Mouse (Mus musculus) left cerebral cortex, adult 9 months (tissue): ENCODE results near the gene Fgf9.

Experiments
- DNase-seq, 2 experiments: peaks; one replicate each; pipeline ENCODE4 v3.0.0; 2022; ENCODE audit warnings: low spot score in 2 of 2

Gene Fgf9

DNA sequence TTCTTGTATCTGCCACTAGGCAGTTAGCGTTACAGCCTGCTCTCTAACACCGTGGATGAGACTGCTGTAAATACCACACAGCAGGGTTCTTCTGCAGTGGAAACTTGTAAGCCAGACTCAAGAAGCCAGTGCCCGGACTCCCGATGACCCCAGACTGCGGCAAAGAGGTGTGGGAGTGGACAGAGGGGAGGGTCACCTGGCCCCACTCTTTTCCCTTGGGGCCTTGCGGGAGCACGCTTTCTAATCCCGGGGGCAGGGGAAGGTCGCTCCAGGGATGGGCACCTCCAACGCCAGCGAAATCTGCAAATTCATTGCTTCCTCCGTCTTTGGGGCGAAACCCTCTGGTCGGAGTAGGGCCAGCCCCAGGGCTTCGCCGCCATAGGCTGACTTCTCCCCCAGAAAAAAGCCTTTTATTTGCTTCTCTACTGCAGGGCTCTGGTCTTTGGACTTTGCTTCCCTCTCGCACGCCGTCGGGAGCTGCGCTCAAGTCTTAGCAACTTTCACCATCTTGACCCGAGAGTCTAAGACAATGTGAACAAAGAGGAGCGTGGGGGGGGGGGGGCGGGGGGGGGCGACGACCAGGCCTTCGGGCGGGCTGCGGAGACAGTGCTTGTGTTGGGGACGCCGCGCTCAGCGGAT is at the start of gene Fgf9:
Fgf9 (plus strand) TSS at position 67 of the 639 bp plus-strand sequence.
- no peak for DNase-seq

DNA sequence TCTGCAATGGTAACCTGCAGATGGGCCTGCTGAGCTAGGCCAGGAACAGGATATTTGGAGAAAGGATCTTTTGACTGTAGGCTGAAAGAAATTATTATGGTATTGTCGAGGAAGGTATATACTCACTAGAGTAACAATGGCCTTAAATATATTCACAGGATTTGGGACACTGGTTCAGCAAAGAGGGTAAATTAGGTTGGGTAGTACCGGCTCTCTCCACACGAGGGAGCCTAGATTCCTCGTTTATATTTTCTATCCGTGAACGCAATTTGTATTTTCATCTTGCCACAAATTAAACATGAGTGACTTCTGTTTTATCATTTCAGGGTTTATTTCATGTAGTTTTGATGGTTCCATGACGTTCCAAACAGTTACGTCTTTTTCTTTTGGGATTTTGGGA is 35.8 kb upstream of the Fgf9 start:
- DNase-seq: peak in 1 of 2 experiments; percentile 80

DNA sequence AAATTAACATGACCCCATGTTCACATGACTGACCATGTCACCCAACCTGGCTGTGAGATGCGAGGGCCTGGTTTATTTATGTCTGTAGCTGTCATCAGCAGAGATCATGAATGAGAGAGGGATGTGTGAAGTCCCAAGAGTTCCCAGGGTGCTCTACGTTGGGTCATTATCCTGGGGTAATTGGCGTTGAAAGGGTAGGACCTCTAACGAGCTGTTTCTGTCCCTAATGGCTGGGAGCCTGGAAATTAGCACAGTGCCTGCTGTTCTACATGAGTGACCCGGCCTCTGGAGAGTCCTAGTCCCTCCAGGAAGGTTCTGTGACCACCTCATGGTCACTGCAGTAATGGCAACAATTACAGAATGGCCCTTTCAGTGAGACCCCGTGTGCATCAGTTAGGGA is 34.2 kb upstream of the Fgf9 start:
- DNase-seq: no peak

DNA sequence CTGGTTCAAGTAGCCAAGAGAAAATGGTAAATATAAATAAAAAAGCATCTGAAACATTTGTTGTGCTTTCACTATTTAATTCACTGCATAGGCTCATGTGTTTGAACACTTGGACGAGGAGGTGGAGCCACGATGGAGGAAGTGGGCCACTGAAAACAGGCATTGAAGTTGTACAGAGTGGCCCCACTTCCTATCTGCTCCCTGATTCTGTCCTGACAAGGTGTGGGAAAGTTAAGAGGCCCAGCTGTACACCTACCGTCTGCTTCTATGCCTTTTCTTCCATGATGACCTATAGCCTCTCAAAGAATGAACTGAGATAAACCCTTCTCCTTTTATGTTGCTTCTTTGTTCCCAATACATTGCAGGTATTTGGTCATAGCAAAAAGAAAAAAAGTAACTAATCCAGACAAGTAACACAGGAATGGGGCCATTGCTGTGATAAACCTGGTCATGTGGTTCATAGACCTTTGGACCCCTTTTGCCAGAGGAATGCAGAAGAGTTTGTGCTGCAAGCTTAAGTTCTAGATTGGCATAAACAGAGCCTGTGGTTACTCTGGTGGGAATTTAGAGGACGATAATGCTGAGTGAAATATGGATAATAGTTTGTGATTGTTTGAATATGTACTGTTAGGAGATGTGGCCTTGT is 23.6 kb upstream of the Fgf9 start:
- DNase-seq: no peak

DNA sequence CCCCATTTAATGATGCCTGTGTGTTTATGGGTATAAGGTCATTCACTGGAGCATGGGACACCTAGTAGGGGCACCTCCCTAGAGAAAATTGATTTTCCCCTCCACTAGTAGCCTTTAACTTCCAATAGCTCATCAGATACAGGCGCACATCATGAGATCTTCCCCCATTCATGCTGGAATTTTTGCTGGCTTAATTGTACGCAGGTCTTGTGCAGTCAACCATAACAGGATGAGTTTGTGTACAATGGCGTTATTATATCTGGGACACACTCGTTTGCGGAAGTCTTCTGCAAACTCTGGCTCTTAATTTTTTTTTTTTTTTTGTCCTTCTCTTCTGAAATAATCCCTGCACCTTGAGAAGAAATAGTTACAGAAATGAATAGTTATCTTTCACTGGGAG is 19.7 kb upstream of the Fgf9 start:
- no peak for DNase-seq

DNA sequence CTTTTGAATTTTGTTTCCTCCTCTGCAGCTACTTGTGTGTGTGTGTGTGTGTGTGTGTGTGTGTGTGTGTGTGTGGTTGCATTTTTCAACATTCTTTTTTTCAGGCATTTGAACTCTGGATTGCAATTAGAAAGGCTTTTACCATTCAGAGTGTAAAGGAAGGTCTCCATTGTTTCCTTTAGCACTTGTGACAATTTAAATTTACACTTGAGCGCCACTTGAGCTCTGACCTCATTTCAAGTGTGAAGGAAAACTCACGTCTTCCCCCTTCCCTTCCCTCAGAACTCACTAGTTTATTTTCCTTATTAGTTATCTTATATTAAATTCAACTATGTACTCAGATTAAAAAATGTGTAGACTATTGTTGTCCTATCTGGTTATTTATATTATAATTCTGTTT is 2.8 kb upstream of the Fgf9 start:
- DNase-seq: no peak

DNA sequence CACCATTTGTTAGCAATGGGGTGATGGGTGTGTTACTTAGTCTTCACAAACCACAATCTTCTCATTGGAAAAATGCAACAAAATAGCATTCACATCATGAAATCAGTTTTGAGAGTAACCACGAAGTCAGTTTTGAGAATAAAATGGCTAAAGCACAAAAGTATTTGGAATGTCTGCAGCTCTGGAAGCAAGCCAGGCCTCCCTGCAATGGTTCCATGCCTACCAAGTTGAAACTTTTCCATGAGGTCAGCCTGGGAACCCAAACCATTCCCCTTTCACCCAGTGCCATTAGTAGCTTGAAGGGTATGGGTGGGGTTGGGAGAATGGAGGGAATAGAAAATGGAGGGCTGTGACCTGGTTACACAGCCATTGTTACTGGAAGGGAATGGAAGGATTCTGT is 1.7 kb upstream of the Fgf9 start:
- no peak for DNase-seq

DNA sequence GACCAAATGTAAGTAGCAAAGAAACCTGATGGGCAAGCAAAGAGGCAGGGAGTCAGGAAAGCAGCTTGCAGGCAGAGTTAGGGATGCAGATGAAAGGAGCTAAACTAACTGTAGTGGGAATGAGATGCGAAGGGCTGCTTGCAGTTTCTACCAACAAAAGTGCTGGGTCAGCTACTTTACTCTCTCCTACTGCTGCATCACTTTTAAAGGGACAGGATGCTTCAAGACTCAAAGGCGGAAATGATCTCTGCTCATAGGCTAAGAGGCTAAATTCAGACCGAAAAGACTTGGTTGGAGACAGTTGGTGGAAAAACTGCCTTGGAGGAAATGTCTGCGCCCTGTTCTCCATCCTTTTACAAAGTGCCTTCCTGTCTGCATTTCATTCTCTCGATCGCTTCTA is 420 bp upstream of the Fgf9 start:
- DNase-seq: no peak

DNA sequence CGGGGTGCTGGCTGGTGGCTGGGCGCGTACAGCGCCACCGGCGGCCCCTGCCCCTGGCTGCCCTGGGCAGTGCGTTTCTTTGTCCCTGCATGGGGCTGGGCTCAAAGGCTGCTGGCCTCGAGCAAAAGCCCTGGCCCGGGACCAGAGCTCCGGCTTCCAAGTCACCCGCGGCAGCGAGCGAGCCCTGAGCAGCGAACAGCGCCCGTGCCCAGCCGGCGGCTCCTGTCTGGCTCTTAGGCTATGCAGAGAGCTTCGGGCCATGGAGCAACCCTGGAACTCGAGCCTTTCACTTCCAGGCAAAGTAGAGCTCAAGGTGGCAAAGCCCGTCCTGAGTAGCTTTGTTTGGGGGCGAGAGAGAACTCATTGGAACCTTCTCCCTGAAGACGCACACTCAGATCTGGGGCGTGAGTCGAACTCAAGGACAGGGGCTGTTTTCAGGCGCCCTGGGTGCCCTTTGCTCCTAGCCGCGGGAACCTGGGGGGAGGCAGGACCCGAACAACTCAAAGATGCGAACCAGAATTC is 834 bp downstream of the Fgf9 start:
- DNase-seq: peak in 1 of 2 experiments; percentile 26

DNA sequence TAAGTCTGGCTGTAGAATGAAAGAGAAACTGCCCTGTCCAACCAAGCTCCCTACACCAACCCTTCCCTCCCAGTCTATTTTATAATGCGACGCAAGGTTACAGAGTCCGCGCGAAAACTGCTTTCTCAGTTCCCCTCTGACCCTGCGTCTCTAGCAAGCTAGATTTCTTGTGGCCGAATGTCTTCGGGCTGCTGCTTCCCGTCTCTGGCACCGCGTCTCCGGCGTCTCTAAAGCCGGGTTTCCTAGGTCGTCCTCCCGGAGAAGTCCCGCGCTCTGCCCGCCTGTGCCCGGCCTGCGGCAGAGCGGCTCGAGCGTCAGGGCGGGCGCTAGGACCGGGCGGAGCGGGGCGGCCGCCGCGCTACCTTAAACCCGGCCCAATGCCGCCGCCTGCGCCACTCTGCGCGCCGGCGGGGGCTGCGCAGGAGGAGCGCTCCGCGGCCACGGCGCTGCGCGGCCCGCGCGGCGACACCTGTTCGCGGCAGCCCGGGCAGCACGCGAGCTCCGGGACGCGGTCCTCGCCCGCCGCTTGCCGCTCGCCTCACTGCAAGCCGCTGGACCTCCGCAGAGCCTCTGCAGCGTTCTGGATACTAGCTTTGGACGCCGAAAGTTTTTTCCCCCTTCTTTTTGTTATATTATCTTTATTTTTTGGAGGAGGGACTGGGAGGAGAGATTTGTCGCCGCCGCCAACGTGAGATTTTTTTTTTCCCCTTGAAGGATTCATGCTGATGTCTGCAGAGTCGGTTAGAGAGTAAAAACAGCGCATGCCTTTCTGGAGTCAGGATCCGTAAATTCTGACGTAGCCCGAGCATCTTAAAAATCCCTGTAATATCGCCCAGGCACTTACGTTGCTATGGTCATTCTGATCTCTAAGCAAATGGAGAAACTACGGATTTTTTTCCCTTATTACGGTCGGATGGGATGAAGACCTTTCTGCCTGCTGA is 1.8 kb downstream of the Fgf9 start:
- peak in 1 of 2 experiments; percentile 51 for DNase-seq

DNA sequence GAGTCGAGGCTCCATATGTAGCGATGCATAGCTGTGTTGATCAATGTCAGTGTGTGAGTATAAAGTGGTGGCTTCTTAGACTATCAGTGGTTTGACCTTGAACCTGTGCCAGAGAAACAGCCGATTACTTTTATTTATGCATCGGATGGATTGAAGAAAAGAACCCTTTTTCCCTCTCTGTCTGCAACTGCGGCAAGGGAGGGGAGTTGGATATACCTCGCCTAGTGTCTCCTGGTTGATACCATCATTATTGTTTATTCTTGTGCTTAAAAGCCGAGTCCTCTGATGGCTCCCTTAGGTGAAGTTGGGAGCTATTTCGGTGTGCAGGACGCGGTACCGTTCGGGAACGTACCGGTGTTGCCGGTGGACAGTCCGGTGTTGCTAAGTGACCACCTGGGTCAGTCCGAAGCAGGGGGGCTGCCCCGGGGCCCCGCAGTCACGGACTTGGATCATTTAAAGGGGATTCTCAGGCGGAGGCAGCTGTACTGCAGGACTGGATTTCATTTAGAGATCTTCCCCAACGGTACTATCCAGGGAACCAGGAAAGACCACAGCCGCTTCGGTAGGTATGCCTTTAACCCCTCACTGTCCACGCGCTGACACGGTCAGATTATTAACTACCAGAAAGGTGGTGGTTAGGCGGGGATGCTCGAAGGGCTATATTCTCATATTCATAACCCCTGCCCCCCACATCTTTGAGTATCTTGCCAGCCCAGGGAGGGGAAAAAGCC is 2.6 kb downstream of the Fgf9 start:
- peak in 1 of 2 experiments; percentile 8 for DNase-seq

DNA sequence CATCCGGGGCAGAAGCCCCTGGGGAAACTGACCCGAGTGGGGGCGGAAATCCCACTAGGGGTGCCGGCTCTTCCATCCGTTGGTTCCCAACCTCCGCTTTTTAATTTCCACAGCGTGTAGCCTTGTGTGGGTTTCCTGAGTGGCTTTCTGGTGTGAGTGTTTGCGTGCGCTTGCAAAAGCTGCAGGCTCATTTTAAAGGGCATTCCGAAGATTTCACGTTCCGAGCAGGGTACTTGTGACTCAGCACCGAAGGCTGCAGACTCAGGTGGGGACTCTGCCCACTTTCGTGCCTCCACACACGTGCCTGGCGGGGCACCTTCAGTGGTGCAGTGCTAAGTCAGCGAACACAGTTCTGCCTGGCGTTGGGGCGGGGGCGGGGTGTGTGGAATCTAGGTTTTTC is 3.6 kb downstream of the Fgf9 start:
- peak in 1 of 2 experiments; percentile 22 for DNase-seq

DNA sequence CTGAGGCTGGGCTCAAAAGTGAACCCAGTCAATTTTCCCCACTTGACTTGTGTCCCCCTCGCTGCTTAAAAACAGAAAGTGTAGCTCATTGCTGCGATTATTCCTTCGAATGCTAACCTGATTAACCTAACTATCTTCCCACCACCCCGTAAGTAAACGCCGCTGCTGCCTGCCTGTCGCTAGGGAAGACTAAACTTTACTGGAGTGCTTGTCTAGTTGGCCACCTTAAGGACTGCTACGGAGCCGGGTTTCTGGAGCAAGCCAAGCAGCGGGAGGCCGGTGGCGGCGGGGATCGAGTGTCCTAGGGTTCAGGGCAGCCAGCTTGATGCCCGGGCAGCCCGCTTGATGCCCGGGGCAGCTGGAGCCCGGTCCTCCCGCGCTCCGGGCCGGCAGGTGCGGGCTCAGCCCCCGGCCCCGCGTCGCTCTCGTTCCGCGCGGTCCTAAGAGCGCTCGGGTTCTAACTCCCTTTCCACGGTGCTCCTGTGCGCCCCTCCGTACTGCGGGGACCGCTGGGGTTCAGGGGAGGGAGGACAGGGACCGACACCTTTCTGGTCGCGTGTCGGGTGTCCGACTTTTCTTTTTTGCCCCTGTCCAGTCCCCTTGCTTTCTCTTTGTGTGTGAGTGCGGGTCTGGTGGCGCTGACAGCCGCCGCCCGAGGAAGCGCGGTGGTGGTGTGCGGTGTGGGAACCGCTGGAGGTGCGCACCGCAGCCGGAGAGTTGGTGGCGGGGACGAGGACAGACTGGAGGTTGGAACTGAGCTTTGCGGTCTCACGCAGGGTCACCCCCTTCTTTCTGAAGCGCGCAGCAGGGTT is 4.5 kb downstream of the Fgf9 start:
- DNase-seq: peak in 1 of 2 experiments; percentile 33

DNA sequence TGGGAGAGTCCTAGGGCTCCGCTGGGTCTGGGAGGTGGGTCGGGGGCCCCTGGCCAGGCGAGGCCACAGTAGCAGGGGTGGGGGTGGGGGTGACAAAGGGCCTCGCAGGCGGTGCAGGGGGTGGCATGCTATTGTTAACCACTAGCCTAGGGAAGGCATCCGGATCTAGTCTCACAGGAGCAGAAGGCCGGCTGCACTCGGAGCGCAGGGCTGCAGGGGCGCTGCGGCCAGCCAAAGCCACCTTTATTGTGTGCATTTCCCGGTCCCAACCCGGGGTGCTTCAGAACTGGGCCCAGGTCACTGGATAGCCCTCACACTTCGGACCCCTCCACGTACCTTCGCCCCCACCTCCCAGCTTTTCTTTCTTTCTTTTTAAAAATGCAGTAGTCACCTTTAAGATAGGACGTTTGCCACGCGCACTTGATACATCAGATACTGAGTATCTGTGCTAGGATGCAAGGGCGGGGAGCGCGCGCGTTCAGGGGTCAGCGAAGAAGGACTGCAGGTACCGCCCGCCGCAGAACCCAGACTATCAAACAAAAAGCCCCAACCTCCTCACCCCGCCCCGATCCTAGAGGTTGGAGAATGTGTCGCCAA is 5.2 kb downstream of the Fgf9 start:
- DNase-seq: peak in 1 of 2 experiments; percentile 39

DNA sequence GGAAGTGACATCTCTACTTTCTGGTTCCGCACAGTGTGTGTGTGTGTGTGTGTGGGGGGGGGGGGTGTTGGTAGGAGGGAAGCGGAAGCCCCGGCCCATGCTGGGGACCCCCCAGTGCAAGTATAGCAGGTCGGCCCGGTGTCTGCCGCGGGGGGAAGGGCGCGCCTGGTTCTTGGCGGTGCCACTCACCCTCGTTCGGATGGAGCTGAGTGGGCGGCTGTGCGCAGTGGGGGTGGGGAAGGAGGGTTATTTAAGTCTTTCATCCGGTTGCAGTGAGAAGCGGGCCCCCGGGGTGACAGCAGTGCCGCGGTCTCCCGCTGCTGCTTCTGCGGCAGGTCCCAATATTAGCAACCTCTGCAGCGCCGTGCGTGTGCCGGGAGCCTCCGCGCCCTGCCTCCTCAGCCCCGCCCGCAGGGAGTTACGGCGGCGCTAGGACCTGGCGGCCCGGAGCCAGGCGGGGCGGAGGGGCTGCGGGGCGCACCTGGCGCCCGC is 5.7 kb downstream of the Fgf9 start:
- peak; percentile 62 to 66 for DNase-seq

DNA sequence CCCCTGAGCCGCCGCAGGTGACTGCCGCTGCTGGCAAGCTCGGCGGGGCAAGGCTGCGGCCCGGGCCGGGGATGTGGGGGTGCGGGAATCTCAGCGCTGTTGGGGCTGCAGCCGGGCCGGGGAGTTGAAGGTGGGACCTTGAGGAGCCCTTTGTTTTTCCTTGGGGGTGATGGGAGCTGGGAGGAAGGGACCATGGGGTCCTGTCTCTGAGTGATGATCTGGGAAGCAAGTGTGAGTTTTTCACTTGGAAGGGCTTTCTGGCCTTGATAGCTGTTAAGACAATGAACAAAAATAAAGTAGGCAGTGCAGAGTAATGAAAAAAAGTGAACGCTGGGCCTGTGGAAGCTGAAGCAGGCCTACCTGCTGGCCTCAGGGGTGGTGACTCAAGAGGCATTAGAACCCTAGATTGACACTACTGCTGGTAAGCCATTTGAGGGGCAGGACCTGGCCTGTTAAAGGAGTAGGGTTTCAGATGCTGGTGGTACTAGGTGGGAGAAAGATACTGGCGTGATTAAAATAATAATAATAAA is 6.4 kb downstream of the Fgf9 start:
- no peak for DNase-seq

DNA sequence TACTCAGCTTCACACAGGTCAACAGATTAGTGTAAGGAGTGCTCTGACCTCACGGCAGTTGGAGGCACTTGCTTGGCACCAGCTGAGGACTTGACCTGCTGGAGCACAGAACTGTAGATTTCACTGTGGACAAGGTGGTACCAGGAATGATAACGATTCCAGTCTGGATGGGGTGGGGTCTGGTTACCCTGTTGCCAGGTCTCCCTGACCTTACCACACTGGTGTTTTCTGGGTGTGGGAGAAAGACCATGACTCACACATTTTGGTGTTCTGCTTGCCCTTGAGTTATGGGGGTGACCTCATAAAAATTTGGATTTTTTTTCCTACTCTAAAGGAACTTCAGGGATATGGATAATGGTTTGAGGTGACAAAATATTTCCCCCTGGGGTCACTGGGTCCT is 9.1 kb downstream of the Fgf9 start:
- DNase-seq: no peak

DNA sequence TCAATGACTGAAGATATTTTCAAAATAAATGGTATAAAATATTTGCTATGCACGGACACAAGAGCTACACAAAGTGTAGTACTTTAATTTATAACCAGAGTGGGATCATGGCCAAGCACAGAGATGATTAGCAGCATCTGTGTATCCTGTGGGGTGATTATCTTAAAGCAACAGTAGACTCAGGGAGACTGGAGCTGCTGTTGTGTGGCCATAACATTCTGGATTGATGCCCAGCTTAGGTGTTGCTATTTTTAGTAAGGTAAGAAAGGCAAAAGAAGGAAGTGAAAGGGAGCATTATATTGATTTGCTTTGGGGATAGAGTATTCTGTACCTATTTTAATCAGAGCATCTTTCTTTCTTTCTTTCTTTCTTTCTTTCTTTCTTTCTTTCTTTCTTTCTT is 11.6 kb downstream of the Fgf9 start:
- DNase-seq: no peak

DNA sequence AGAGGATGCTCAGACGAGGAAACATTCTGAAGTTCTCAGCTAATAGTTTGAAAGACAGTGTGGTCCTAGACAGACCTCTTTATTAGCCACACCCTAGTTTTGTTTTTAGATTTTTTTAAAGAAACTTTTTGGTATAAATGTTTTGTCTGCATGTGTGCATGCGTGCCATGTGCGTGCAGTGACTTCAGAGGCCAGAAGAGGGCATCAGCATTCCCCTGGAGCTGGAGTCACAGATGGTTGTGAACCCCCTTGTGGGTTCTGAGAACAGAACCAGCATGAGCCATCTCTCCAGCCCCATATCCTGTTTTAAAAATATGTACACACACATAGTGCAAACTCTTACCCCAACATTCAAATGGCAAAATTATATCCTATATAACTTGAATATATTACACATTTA is 13.9 kb downstream of the Fgf9 start:
- DNase-seq: no peak

DNA sequence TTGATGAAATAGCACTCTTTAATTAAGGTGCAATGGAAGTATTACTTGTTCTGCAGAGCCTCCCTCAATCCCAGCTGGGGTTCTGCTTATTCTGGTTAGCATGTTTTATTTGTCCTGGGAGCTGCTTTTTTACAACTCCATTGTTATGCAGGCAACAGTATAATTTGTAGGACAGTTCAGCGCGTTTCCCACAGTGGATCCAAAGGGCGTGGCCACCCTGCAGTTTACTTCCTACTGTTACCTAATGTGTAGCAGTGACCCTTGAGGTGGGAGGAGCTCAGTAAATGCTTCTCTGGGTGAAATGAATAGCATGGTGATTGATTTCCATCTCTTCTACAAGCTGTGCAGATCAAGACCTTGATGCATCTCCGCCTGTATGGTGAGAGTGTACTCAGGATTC is 17.0 kb downstream of the Fgf9 start:
- DNase-seq: no peak
